Mouse (Mus musculus) heart, postnatal 36 days (tissue): ENCODE measurements around the gene Vti1a. TPM values are rescaled to one million over a fixed set of nuclear protein-coding genes. Genes with fewer than 3 reads are reported as not detected.

Experiments used
- DNase-seq, 2 experiments: peaks; one replicate each; pipeline ENCODE4 v3.0.0; 2021 to 2022
- intact Hi-C: fragments of 180-260 bp; cut with DNase I; formaldehyde crosslinking; loops from one replicate; pipeline ENCODE4 v1.15.1; 2025
- total RNA-seq, 2 experiments: library from RNA; stranded (reverse); gene quantifications; 2 replicates each; pipeline ENCODE4 v1.2.3; 2021

Vti1a gene
- total RNA-seq, 2 experiments from 2014 or later = 17.2 to 18.3 TPM

- intact Hi-C loops = no loop called here
Measured at GRCm38 (mm10) chr19:55369691-55370090, 53.6 kb downstream of the Vti1a start.

GRCm38 (mm10) chr19:55376331-55376730 is 60.2 kb downstream of the Vti1a start:
- no peak for DNase-seq
- intact Hi-C loops = no loop called here

More at GRCm38 (mm10) chr19:55369691-55370090, 53.6 kb downstream of the Vti1a start:
- no peak for DNase-seq

GRCm38 (mm10) chr19:55377465-55377864 is 61.4 kb downstream of the Vti1a start:
- intact Hi-C loops = no loop called here
- no peak for DNase-seq

- intact Hi-C loops = no loop called here
- DNase-seq = no peak
Measured at GRCm38 (mm10) chr19:55378884-55379283, 62.8 kb downstream of the Vti1a start.

GRCm38 (mm10) chr19:55380764-55381163 is 64.7 kb downstream of the Vti1a start:
- intact Hi-C loops = no loop called here
- no peak for DNase-seq

- intact Hi-C loops = no loop called here
- DNase-seq = no peak
Measured at GRCm38 (mm10) chr19:55381343-55381742, 65.2 kb downstream of the Vti1a start.

GRCm38 (mm10) chr19:55382745-55383144 is 66.7 kb downstream of the Vti1a start:
- DNase-seq = no peak
- intact Hi-C loops = no loop called here

- intact Hi-C loops = no loop called here
- no peak for DNase-seq
Measured at GRCm38 (mm10) chr19:55384634-55385033, 68.5 kb downstream of the Vti1a start.

GRCm38 (mm10) chr19:55389019-55389418 is 72.9 kb downstream of the Vti1a start:
- DNase-seq = no peak
- intact Hi-C loops = no loop called here

GRCm38 (mm10) chr19:55390323-55390722 is 74.2 kb downstream of the Vti1a start:
- intact Hi-C loops = no loop called here
- no peak for DNase-seq

- intact Hi-C loops = no loop called here
- no peak for DNase-seq
Measured at GRCm38 (mm10) chr19:55401638-55402037, 85.5 kb downstream of the Vti1a start.

- no peak for DNase-seq
- intact Hi-C loops = no loop called here
Measured at GRCm38 (mm10) chr19:55408486-55408885, 92.4 kb downstream of the Vti1a start.

- DNase-seq = no peak
- intact Hi-C loops = loop anchor here (5.0 kb wide), 2 partner anchors 486 to 846 kb away; no protein-coding TSS in a partner anchor
Measured at GRCm38 (mm10) chr19:55411415-55411814, 95.3 kb downstream of the Vti1a start.

GRCm38 (mm10) chr19:55411894-55412293 is 95.8 kb downstream of the Vti1a start:
- intact Hi-C loops = loop anchor here (5.0 kb wide), 2 partner anchors 485 to 845 kb away; no protein-coding TSS in a partner anchor
- no peak for DNase-seq

- intact Hi-C loops = loop anchor here (1.0 to 5.0 kb wide), 3 partner anchors 483 to 843 kb away; no protein-coding TSS in a partner anchor
- DNase-seq = peak; percentile 24 to 48
Measured at GRCm38 (mm10) chr19:55414050-55414449, 98.0 kb downstream of the Vti1a start.

- no peak for DNase-seq
- intact Hi-C loops = loop anchor here (5.0 kb wide), 1 partner anchor 784 kb away; no protein-coding TSS in a partner anchor
Measured at GRCm38 (mm10) chr19:55418756-55419155, 102.7 kb downstream of the Vti1a start.

- intact Hi-C loops = loop anchor here (5.0 kb wide), 1 partner anchor 782 kb away; no protein-coding TSS in a partner anchor
- DNase-seq = no peak
Measured at GRCm38 (mm10) chr19:55419961-55420360, 103.9 kb downstream of the Vti1a start.

GRCm38 (mm10) chr19:55421816-55422215 is 105.7 kb downstream of the Vti1a start:
- DNase-seq = no peak
- intact Hi-C loops = no loop called here

- DNase-seq = no peak
- intact Hi-C loops = no loop called here
Measured at GRCm38 (mm10) chr19:55422311-55423064, 106.4 kb downstream of the Vti1a start.

GRCm38 (mm10) chr19:55423065-55423716 is 107.1 kb downstream of the Vti1a start:
- intact Hi-C loops = no loop called here
- DNase-seq = no peak

GRCm38 (mm10) chr19:55423952-55424351 is 107.9 kb downstream of the Vti1a start:
- peak; percentile 52 to 61 for DNase-seq
- intact Hi-C loops = no loop called here

- no peak for DNase-seq
- intact Hi-C loops = no loop called here
Measured at GRCm38 (mm10) chr19:55424507-55424906, 108.4 kb downstream of the Vti1a start.
